Mouse (Mus musculus): ENCODE measurements around the gene Igfbp4. TPM values are rescaled to one million over a fixed set of nuclear protein-coding genes. Genes with fewer than 3 reads are reported as not detected.

The Igfbp4 gene
- polyA plus RNA-seq (2012; rRNA removed) = 111 and 134 TPM in 2 replicates

- WGBS = 3% methylated on average over 60 of the region's 63 CpGs
Observed at GRCm38 (mm10) chr11:99041051-99041729, at the start of gene Igfbp4. Gene Igfbp4, plus strand, starts transcription at chr11:99041244.

GRCm38 (mm10) chr11:98995987-98996386 lies 45.1 kb upstream of the Igfbp4 start:
- no peak for DNase-seq (ENCODE audit: low read depth, low spot score)
- WGBS = 90% methylated on average over 7 of the region's 7 CpGs

More at GRCm38 (mm10) chr11:99041051-99041729, at the start of gene Igfbp4:
- DNase-seq (ENCODE audit: low read depth, low spot score) = no peak

- WGBS = 86% methylated on average over 4 of the region's 4 CpGs
Observed at GRCm38 (mm10) chr11:98997659-98998058, 43.4 kb upstream of the Igfbp4 start.

GRCm38 (mm10) chr11:98998776-98999175 lies 42.3 kb upstream of the Igfbp4 start:
- DNase-seq (ENCODE audit: low read depth, low spot score) = no peak

More at GRCm38 (mm10) chr11:98997659-98998058, 43.4 kb upstream of the Igfbp4 start:
- DNase-seq (ENCODE audit: low read depth, low spot score) = no peak

- 93% methylated on average over 11 of the region's 11 CpGs for WGBS
- DNase-seq (ENCODE audit: low read depth, low spot score) = no peak
Observed at GRCm38 (mm10) chr11:98999243-98999642, 41.8 kb upstream of the Igfbp4 start.

- no peak for DNase-seq (ENCODE audit: low read depth, low spot score)
- WGBS = 92% methylated on average over 9 of the region's 9 CpGs
Observed at GRCm38 (mm10) chr11:99006788-99007187, 34.3 kb upstream of the Igfbp4 start.

GRCm38 (mm10) chr11:99010124-99010523 lies 30.9 kb upstream of the Igfbp4 start:
- 67% methylated on average over 4 of the region's 4 CpGs for WGBS

GRCm38 (mm10) chr11:99010706-99011105 lies 30.3 kb upstream of the Igfbp4 start:
- DNase-seq (ENCODE audit: low read depth, low spot score) = no peak
- 96% methylated on average over 5 of the region's 5 CpGs for WGBS

More at GRCm38 (mm10) chr11:99010124-99010523, 30.9 kb upstream of the Igfbp4 start:
- DNase-seq (ENCODE audit: low read depth, low spot score) = no peak

GRCm38 (mm10) chr11:99013856-99014255 lies 27.2 kb upstream of the Igfbp4 start:
- no peak for DNase-seq (ENCODE audit: low read depth, low spot score)
- 100% methylated on average over 1 of the region's 1 CpGs for WGBS

- DNase-seq (ENCODE audit: low read depth, low spot score) = no peak
- 93% methylated on average over 6 of the region's 6 CpGs for WGBS
Observed at GRCm38 (mm10) chr11:99019844-99020243, 21.2 kb upstream of the Igfbp4 start.

GRCm38 (mm10) chr11:99022384-99022933 lies 18.6 kb upstream of the Igfbp4 start:
- 35% methylated on average over 5 of the region's 5 CpGs for WGBS
- DNase-seq (ENCODE audit: low read depth, low spot score) = no peak

- WGBS = 1% methylated on average over 4 of the region's 4 CpGs
- no peak for DNase-seq (ENCODE audit: low read depth, low spot score)
Observed at GRCm38 (mm10) chr11:99023094-99023493, 17.9 kb upstream of the Igfbp4 start.

- DNase-seq (ENCODE audit: low read depth, low spot score) = peak; percentile 98
- WGBS = under 1% methylated on average over 54 of the region's 54 CpGs
Observed at GRCm38 (mm10) chr11:99023500-99024467, 17.3 kb upstream of the Igfbp4 start, which contains the start of gene Top2a. Gene Top2a, minus strand, starts transcription at chr11:99024189.

GRCm38 (mm10) chr11:99024468-99025134 lies 16.4 kb upstream of the Igfbp4 start:
- 33% methylated on average over 18 of the region's 18 CpGs for WGBS
- no peak for DNase-seq (ENCODE audit: low read depth, low spot score)

- DNase-seq (ENCODE audit: low read depth, low spot score) = no peak
- 86% methylated on average over 6 of the region's 6 CpGs for whole genome bisulfite sequencing
Observed at GRCm38 (mm10) chr11:99025878-99026277, 15.2 kb upstream of the Igfbp4 start.

GRCm38 (mm10) chr11:99026899-99027440 lies 14.1 kb upstream of the Igfbp4 start:
- no peak for DNase-seq (ENCODE audit: low read depth, low spot score)
- whole genome bisulfite sequencing = 84% methylated on average over 12 of the region's 12 CpGs

GRCm38 (mm10) chr11:99035350-99035749 lies 5.7 kb upstream of the Igfbp4 start:
- no peak for DNase-seq (ENCODE audit: low read depth, low spot score)
- 75% methylated on average over 4 of the region's 4 CpGs for WGBS

GRCm38 (mm10) chr11:99036254-99036653 lies 4.8 kb upstream of the Igfbp4 start:
- no peak for DNase-seq (ENCODE audit: low read depth, low spot score)
- WGBS = 80% methylated on average over 6 of the region's 6 CpGs

- under 1% methylated on average over 15 of the region's 15 CpGs for WGBS
- DNase-seq (ENCODE audit: low read depth, low spot score) = peak; percentile 59
Observed at GRCm38 (mm10) chr11:99039782-99040181, 1.3 kb upstream of the Igfbp4 start.

Data from large intestine, adult 2 months (tissue).